Mouse (Mus musculus) 416B (cell line): ENCODE measurements at regions not wholly inside any gene's neighbourhood (a gene's known extent, or its start where the extent isn't known, plus 50 kb on each side); places are given as distances from the start of the nearest gene placed in this dataset.

ENCODE experiments used
- DNase-seq: peaks from one replicate; pipeline ENCODE4 v3.0.0; 2011; ENCODE audit warnings: low read depth

- DNase-seq: peak; percentile 17
Measured at GRCm38 (mm10) chrX:143996716-143997115, 63.6 kb upstream of the Dcx start.
